Mouse (Mus musculus): ENCODE results near the gene Hdgfl3. TPM values are rescaled to one million over a fixed set of nuclear protein-coding genes. Genes with fewer than 3 reads are reported as not detected.

Gene Hdgfl3
- polyA plus RNA-seq, 1 experiment from 2014 or later: 34.4 TPM

- H3K4me2 ChIP-seq (ENCODE audit: low read depth, severe bottlenecking): no peak overlapping the region
Measured at GRCm38 (mm10) chr7:81928998-81929397, 5.3 kb downstream of the Hdgfl3 start.

GRCm38 (mm10) chr7:81921379-81921952, 12.8 kb downstream of the Hdgfl3 start:
- ATAC-seq (ENCODE audit: insufficient number of reproducible peaks, low FRiP score, low TSS enrichment, low read depth) (no peak), DNase-seq (ENCODE audit: low spot score) (no peak)
- Histone ChIP-seq H3K4me3 (ENCODE audit: low read depth, low read length) (no peak overlapping the region), H3K27ac (replicated peaks; ENCODE audit: low read depth, low read length) (no peak overlapping the region), H3K27me3 (ENCODE audit: control insufficient read depth, insufficient read depth, low read length) (no peaks in the 10 kb centered on the region), H3K9ac (ENCODE audit: low read length) (no peak overlapping the region), H3K36me3 (ENCODE audit: control insufficient read depth, insufficient read depth, low read length) (no peaks in the 10 kb centered on the region), H3K4me2 (ENCODE audit: low read depth, severe bottlenecking) (no peak overlapping the region), H3K4me1 (ENCODE audit: control insufficient read depth, insufficient read depth, low read length) (peaks cover 5% of the 10 kb centered on the region), H3K9me3 (ENCODE audit: control insufficient read depth, low read length) (no peaks in the 10 kb centered on the region)
- 73% methylated on average over 1 of the region's 1 CpGs for WGBS

More at GRCm38 (mm10) chr7:81928998-81929397, 5.3 kb downstream of the Hdgfl3 start:
- peaks cover 6% of the 10 kb centered on the region; the same call in 1 of the 2 replicates for H3K4me1 ChIP-seq (ENCODE audit: control insufficient read depth, insufficient read depth, low read length)
- DNase-seq (ENCODE audit: low spot score) (no peak), ATAC-seq (ENCODE audit: insufficient number of reproducible peaks, low FRiP score, low TSS enrichment, low read depth) (no peak)
- no peak overlapping the region for H3K27ac ChIP-seq (replicated peaks; ENCODE audit: low read depth, low read length)
- WGBS: 85% methylated on average over 7 of the region's 7 CpGs
- H3K9ac ChIP-seq (ENCODE audit: low read length): no peak overlapping the region
- no peaks in the 10 kb centered on the region for H3K36me3 ChIP-seq (ENCODE audit: control insufficient read depth, insufficient read depth, low read length)
- no peak overlapping the region for H3K4me3 ChIP-seq (ENCODE audit: low read depth, low read length)
- no peaks in the 10 kb centered on the region for H3K27me3 ChIP-seq (ENCODE audit: control insufficient read depth, insufficient read depth, low read length)
- no peaks in the 10 kb centered on the region for H3K9me3 ChIP-seq (ENCODE audit: control insufficient read depth, low read length)

- Histone ChIP-seq H3K36me3 (ENCODE audit: control insufficient read depth, insufficient read depth, low read length) (no peaks in the 10 kb centered on the region), H3K27ac (replicated peaks; ENCODE audit: low read depth, low read length) (no peak overlapping the region), H3K9me3 (ENCODE audit: control insufficient read depth, low read length) (no peaks in the 10 kb centered on the region), H3K4me1 (ENCODE audit: control insufficient read depth, insufficient read depth, low read length) (peaks cover 5% of the 10 kb centered on the region), H3K4me3 (ENCODE audit: low read depth, low read length) (no peak overlapping the region), H3K27me3 (ENCODE audit: control insufficient read depth, insufficient read depth, low read length) (no peaks in the 10 kb centered on the region), H3K9ac (ENCODE audit: low read length) (no peak overlapping the region), H3K4me2 (ENCODE audit: low read depth, severe bottlenecking) (no peak overlapping the region)
- ATAC-seq (ENCODE audit: insufficient number of reproducible peaks, low FRiP score, low TSS enrichment, low read depth) (no peak), DNase-seq (ENCODE audit: low spot score) (no peak)
- WGBS: 89% methylated on average over 4 of the region's 4 CpGs
Measured at GRCm38 (mm10) chr7:81920314-81920713, 14.0 kb downstream of the Hdgfl3 start.

- Histone ChIP-seq H3K4me2 (ENCODE audit: low read depth, severe bottlenecking) (no peak overlapping the region), H3K27ac (replicated peaks; ENCODE audit: low read depth, low read length) (no peak overlapping the region), H3K4me1 (ENCODE audit: control insufficient read depth, insufficient read depth, low read length) (peaks cover 5% of the 10 kb centered on the region), H3K36me3 (ENCODE audit: control insufficient read depth, insufficient read depth, low read length) (no peaks in the 10 kb centered on the region), H3K4me3 (ENCODE audit: low read depth, low read length) (no peak overlapping the region), H3K9me3 (ENCODE audit: control insufficient read depth, low read length) (no peaks in the 10 kb centered on the region), H3K27me3 (ENCODE audit: control insufficient read depth, insufficient read depth, low read length) (no peaks in the 10 kb centered on the region), H3K9ac (ENCODE audit: low read length) (no peak overlapping the region)
- ATAC-seq (ENCODE audit: insufficient number of reproducible peaks, low FRiP score, low TSS enrichment, low read depth) (no peak; the same call in 1 of the 2 replicates), DNase-seq (ENCODE audit: low spot score) (peak; percentile 44)
- 18% methylated on average over 5 of the region's 5 CpGs for WGBS
Measured at GRCm38 (mm10) chr7:81918316-81918715, 16.0 kb downstream of the Hdgfl3 start.

- ATAC-seq (ENCODE audit: insufficient number of reproducible peaks, low FRiP score, low TSS enrichment, low read depth) (no peak), DNase-seq (ENCODE audit: low spot score) (no peak)
- Histone ChIP-seq H3K27ac (replicated peaks; ENCODE audit: low read depth, low read length) (no peak overlapping the region), H3K4me3 (ENCODE audit: low read depth, low read length) (no peak overlapping the region), H3K9ac (ENCODE audit: low read length) (no peak overlapping the region), H3K9me3 (ENCODE audit: control insufficient read depth, low read length) (no peaks in the 10 kb centered on the region), H3K27me3 (ENCODE audit: control insufficient read depth, insufficient read depth, low read length) (no peaks in the 10 kb centered on the region), H3K4me1 (ENCODE audit: control insufficient read depth, insufficient read depth, low read length) (no peaks in the 10 kb centered on the region), H3K4me2 (ENCODE audit: low read depth, severe bottlenecking) (no peak overlapping the region), H3K36me3 (ENCODE audit: control insufficient read depth, insufficient read depth, low read length) (0 out of 2 replicates have a peak, but pooled peaks cover 2% of the 10 kb centered on the region)
- WGBS: 73% methylated on average over 2 of the region's 2 CpGs
Measured at GRCm38 (mm10) chr7:81904926-81905325, 29.3 kb downstream of the Hdgfl3 start.

- Histone ChIP-seq H3K36me3 (ENCODE audit: control insufficient read depth, insufficient read depth, low read length) (0 out of 2 replicates have a peak, but pooled peaks cover 2% of the 10 kb centered on the region), H3K27ac (replicated peaks; ENCODE audit: low read depth, low read length) (no peak overlapping the region), H3K27me3 (ENCODE audit: control insufficient read depth, insufficient read depth, low read length) (no peaks in the 10 kb centered on the region), H3K4me1 (ENCODE audit: control insufficient read depth, insufficient read depth, low read length) (no peaks in the 10 kb centered on the region), H3K9me3 (ENCODE audit: control insufficient read depth, low read length) (no peaks in the 10 kb centered on the region), H3K9ac (ENCODE audit: low read length) (no peak overlapping the region), H3K4me2 (ENCODE audit: low read depth, severe bottlenecking) (no peak overlapping the region), H3K4me3 (ENCODE audit: low read depth, low read length) (no peak overlapping the region)
- no peak for DNase-seq (ENCODE audit: low spot score)
- ATAC-seq (ENCODE audit: insufficient number of reproducible peaks, low FRiP score, low TSS enrichment, low read depth): no peak
- 72% methylated on average over 4 of the region's 4 CpGs for WGBS
Measured at GRCm38 (mm10) chr7:81904094-81904493, 30.2 kb downstream of the Hdgfl3 start.

- H3K27ac ChIP-seq (replicated peaks; ENCODE audit: low read depth, low read length): no peak overlapping the region
- no peaks in the 10 kb centered on the region for H3K27me3 ChIP-seq (ENCODE audit: control insufficient read depth, insufficient read depth, low read length)
- DNase-seq (ENCODE audit: low spot score) (no peak), ATAC-seq (ENCODE audit: insufficient number of reproducible peaks, low FRiP score, low TSS enrichment, low read depth) (no peak)
- no peak overlapping the region for H3K4me3 ChIP-seq (ENCODE audit: low read depth, low read length)
- 76% methylated on average over 11 of the region's 11 CpGs for WGBS
- H3K36me3 ChIP-seq (ENCODE audit: control insufficient read depth, insufficient read depth, low read length): 0 out of 2 replicates have a peak, but pooled peaks cover 2% of the 10 kb centered on the region
- H3K9me3 ChIP-seq (ENCODE audit: control insufficient read depth, low read length): no peaks in the 10 kb centered on the region
- no peak overlapping the region for H3K9ac ChIP-seq (ENCODE audit: low read length)
- no peaks in the 10 kb centered on the region for H3K4me1 ChIP-seq (ENCODE audit: control insufficient read depth, insufficient read depth, low read length)
- no peak overlapping the region for H3K4me2 ChIP-seq (ENCODE audit: low read depth, severe bottlenecking)
Measured at GRCm38 (mm10) chr7:81899361-81899760, 34.9 kb downstream of the Hdgfl3 start.

GRCm38 (mm10) chr7:81885128-81885527, 49.1 kb downstream of the Hdgfl3 start:
- no peak overlapping the region for H3K4me3 ChIP-seq (ENCODE audit: low read depth, low read length)
- H3K9me3 ChIP-seq (ENCODE audit: control insufficient read depth, low read length): no peaks in the 10 kb centered on the region
- no peak overlapping the region for H3K27ac ChIP-seq (replicated peaks; ENCODE audit: low read depth, low read length)
- no peak for DNase-seq (ENCODE audit: low spot score)
- no peak for ATAC-seq (ENCODE audit: insufficient number of reproducible peaks, low FRiP score, low TSS enrichment, low read depth)
- H3K4me1 ChIP-seq (ENCODE audit: control insufficient read depth, insufficient read depth, low read length): no peaks in the 10 kb centered on the region
- H3K9ac ChIP-seq (ENCODE audit: low read length): no peak overlapping the region
- no peaks in the 10 kb centered on the region for H3K27me3 ChIP-seq (ENCODE audit: control insufficient read depth, insufficient read depth, low read length)
- H3K4me2 ChIP-seq (ENCODE audit: low read depth, severe bottlenecking): no peak overlapping the region
- WGBS: 93% methylated on average over 4 of the region's 4 CpGs
- H3K36me3 ChIP-seq (ENCODE audit: control insufficient read depth, insufficient read depth, low read length): no peaks in the 10 kb centered on the region

- ATAC-seq (ENCODE audit: insufficient number of reproducible peaks, low FRiP score, low TSS enrichment, low read depth): no peak
- Histone ChIP-seq H3K27ac (replicated peaks; ENCODE audit: low read depth, low read length) (no peak overlapping the region), H3K27me3 (ENCODE audit: control insufficient read depth, insufficient read depth, low read length) (no peaks in the 10 kb centered on the region), H3K4me1 (ENCODE audit: control insufficient read depth, insufficient read depth, low read length) (no peaks in the 10 kb centered on the region), H3K9ac (ENCODE audit: low read length) (no peak overlapping the region), H3K4me2 (ENCODE audit: low read depth, severe bottlenecking) (no peak overlapping the region), H3K36me3 (ENCODE audit: control insufficient read depth, insufficient read depth, low read length) (no peaks in the 10 kb centered on the region; the same call in 1 of the 2 replicates), H3K9me3 (ENCODE audit: control insufficient read depth, low read length) (no peaks in the 10 kb centered on the region), H3K4me3 (ENCODE audit: low read depth, low read length) (no peak overlapping the region)
- WGBS: 88% methylated on average over 3 of the region's 3 CpGs
- DNase-seq (ENCODE audit: low spot score): no peak
Measured at GRCm38 (mm10) chr7:81881600-81881999, 52.7 kb downstream of the Hdgfl3 start.

All from limb, embryonic 11.5 days (tissue).